Mouse (Mus musculus) T-helper 2 cell (primary cell): ENCODE measurements around the gene Olfr693.
"Not testable (repeated sequence)": the region's sequence is repeated elsewhere in the genome, so short reads cannot be mapped to it uniquely, and the experiment has no call there.

Experiments used
- in situ Hi-C: fragments of 300-600 bp; cut with MboI, MseI; formaldehyde crosslinking; loops from one replicate; pipeline ENCODE4 v1.15.1; 2025; ENCODE audit warnings: high pct_unique_total_duplicates

Olfr693 gene

GRCm38 (mm10) chr7:106680484-106680883, at the start of gene Olfr693:
Gene Olfr693, minus strand, starts transcription at chr7:106680584.
- in situ Hi-C loops: no loop called here

GRCm38 (mm10) chr7:106725654-106726053, 45.3 kb upstream of the Olfr693 start:
- in situ Hi-C loops: not testable (repeated sequence)

- in situ Hi-C loops: no loop called here
Measured at GRCm38 (mm10) chr7:106716296-106716695, 35.9 kb upstream of the Olfr693 start, which contains the start of gene Olfr695. Gene Olfr695, minus strand, starts transcription at chr7:106716396.

- in situ Hi-C loops: no loop called here
Measured at GRCm38 (mm10) chr7:106711463-106711862, 31.1 kb upstream of the Olfr693 start.

- in situ Hi-C loops: not testable (repeated sequence)
Measured at GRCm38 (mm10) chr7:106707705-106708104, 27.3 kb upstream of the Olfr693 start.

- in situ Hi-C loops: no loop called here
Measured at GRCm38 (mm10) chr7:106696891-106697290, 16.5 kb upstream of the Olfr693 start.

- in situ Hi-C loops: no loop called here
Measured at GRCm38 (mm10) chr7:106692976-106693375, 12.6 kb upstream of the Olfr693 start.

- in situ Hi-C loops: no loop called here
Measured at GRCm38 (mm10) chr7:106691714-106692113, 11.3 kb upstream of the Olfr693 start, which contains the start of gene Olfr694. Gene Olfr694, minus strand, starts transcription at chr7:106691814.

- in situ Hi-C loops: no loop called here
Measured at GRCm38 (mm10) chr7:106685382-106685781, 5.0 kb upstream of the Olfr693 start.

GRCm38 (mm10) chr7:106652344-106652652, 28.1 kb downstream of the Olfr693 start:
- in situ Hi-C loops: no loop called here

- in situ Hi-C loops: no loop called here
Measured at GRCm38 (mm10) chr7:106651555-106652343, 28.6 kb downstream of the Olfr693 start.

- in situ Hi-C loops: no loop called here
Measured at GRCm38 (mm10) chr7:106649774-106650173, 30.6 kb downstream of the Olfr693 start.

- in situ Hi-C loops: no loop called here
Measured at GRCm38 (mm10) chr7:106645261-106645660, 35.1 kb downstream of the Olfr693 start.

GRCm38 (mm10) chr7:106644222-106644870, 36.0 kb downstream of the Olfr693 start:
- in situ Hi-C loops: no loop called here

GRCm38 (mm10) chr7:106640839-106641238, 39.5 kb downstream of the Olfr693 start:
- in situ Hi-C loops: no loop called here

- in situ Hi-C loops: no loop called here
Measured at GRCm38 (mm10) chr7:106635560-106635959, 44.8 kb downstream of the Olfr693 start.
